Mouse (Mus musculus) mesoderm, embryonic 11.5 days (tissue): Measurements from ENCODE around the gene Stip1.
A peak's percentile ranks its signal among the peaks of the same experiment; 100 is the strongest.
"Not testable (repeated sequence)": the region's sequence is repeated elsewhere in the genome, so short reads cannot be mapped to it uniquely, and the experiment has no call there.

Experiments used
- DNase-seq: peaks from one replicate; pipeline ENCODE4 v3.0.0-alpha.2; 2012; ENCODE audit warnings: low read depth, low spot score

Stip1 gene

DNA sequence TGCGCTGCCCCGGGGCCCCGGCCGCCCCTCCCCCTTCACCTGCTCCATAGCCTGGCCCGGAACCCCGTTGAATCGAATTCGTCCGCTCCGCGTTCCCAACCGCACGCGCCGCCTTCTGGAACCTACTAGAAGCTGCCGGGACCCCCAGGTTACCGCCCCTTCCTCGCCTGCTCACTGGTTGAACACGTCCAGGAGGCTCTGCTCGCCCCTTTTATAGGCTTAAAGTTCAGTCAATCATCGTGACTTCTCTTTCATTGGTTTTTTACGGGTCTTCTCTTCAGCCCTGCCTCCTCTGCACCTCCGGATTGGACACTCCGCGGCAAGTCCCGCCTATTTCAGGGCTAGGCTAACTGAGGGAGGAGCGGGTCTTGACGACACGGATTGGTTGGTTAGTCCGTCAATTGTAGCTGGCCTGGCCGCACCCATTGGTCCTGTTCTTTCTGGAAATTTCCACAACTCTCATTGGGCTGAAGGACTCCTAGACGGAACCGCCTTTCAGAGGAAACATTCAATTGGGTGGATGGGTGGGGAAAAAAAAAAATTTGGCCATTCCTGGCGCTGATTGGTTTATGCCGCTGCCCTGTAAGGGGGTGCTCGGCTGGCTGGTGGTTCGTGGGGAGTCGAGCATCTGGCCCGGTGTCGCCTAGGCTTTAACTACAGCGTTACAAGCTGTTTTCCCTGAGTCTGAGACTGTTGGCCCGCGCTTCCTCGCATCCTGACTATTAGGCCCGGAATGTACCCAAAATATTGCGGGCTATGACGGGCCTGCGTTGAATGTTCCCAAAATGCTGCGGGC is at the start of gene Stip1:
Gene Stip1 (minus strand): TSS at position 127 of the 796 bp plus-strand sequence.
- DNase-seq: peak; percentile 100

DNA sequence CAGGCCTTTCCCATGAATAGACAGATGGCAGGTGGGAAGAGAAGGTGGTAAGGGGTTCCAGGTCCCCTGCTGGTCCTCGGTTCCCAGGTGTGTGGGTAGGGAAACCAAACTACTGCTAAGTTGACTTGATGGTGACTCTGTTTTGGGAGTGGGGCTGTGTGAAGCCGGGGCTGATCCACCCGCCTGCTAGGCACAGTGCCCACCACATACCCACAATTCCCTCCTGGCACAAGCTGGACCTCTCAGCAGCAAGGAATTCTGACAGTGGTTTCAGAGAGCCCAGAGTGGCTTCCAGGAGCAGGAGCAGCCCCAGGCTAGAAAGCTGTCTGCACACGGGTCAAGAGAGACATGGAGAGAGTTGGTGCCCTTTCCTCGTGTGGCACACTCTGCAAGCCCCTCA is 49.3 kb upstream of the Stip1 start:
- no peak for DNase-seq

DNA sequence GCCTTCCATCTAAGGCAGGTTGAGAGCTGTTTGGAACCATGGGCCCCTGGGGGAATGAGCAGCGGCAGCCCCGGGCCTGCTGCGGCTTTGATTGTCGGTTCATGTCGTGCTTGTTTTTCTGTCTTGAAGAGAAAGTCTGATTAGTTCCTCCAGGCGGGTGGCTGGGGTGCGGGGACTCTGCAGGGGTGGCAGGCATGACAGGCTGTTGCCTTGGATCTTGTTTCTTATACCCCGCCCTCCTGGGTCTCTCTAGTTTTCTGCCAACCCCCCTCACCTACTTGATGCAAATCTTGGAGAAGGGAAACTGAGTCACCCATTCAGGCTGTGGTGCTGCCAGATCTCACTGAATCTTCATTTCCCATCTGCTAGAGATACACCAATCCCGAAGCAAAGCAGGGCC is 48.8 kb upstream of the Stip1 start:
- no peak for DNase-seq

DNA sequence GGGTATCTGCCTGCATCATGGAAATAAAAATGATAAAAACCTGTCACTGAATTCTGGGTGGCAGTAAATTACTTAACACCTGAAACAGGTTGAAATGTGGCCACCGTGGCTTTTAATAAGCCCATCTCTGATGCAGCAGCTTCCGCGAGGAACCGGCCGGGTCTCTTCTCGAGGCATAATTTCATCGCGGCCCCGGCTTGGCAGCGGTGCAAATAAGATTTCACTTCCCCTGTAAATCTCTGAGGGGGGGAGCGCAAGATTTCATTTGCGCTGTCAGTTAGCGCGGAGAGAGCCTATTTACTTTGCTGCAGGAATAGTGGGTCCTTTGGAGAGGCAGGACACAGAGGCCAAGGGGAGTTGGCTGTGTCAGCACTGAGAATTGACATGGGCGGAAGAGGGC is 45.0 kb upstream of the Stip1 start:
- no peak for DNase-seq

DNA sequence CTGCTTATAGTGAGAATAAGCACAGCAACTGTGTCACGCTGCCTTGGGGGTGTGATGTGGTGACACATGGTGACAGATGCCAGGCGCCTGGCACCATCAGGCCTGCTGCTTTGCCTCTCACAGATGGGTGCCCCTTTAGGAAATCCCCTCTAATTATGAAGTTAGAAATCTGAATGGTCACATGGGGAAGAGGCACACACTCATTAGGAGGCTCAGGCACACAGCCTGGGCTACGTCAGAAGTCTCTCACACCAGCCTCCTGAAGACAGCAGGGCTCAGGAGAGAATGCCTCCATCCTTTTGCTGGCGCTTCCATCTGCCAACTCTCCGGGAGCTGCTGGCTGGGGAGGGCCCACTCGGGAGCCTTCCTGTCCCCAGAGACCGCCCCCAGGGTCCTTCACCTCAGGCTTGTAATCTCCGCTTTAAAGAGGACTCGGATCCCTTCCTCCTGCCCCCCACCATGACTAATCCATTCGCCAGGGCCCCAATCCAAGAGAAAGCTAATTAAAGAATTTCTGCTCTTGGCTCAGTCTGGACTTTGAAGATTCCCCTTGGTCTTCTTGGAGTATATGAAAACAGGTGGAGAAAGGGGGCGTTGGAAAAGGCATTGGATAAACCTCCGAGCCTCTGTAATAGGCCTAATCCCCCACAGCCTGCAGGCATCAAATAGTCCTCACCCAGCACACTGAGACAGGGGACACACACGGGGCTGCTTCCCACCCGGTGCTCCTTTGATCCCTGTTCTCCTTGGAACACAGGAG is 43.4 kb upstream of the Stip1 start:
- no peak for DNase-seq

DNA sequence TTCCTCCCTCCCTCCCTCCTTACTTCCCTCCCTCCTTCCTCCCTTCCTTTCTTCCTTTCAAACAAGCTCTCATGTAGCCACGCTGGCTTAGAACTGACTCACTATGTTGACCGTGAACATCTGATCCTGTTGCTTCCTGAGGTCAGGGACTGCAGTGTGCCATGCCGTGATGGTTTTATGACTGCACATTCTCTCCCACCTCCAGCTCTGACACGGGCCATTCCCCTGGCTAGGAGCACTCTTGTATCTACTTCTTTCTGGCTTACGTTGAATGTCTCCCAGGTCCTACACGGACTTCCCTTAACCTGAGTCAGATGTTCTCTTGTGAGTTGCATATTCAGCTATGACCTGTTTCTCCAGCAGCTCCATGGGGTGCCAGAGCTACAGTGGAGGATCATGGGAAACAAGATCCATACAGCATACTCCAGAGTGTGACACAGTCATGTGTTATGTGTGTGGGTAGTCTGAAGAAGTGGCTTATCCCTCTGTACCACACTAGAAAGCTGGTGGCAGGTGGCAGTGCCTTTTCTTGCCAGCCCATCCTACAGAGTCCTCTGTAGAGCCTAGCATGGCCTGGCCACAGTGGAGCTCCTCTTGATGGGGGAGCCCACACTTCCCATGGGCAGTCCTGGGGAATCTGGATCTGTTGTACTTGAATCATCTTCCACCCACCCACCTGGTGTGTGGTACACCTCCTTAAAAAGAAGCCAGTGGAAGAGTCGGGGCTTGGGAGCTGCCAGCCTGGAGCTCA is 41.9 kb upstream of the Stip1 start:
- DNase-seq: no peak

DNA sequence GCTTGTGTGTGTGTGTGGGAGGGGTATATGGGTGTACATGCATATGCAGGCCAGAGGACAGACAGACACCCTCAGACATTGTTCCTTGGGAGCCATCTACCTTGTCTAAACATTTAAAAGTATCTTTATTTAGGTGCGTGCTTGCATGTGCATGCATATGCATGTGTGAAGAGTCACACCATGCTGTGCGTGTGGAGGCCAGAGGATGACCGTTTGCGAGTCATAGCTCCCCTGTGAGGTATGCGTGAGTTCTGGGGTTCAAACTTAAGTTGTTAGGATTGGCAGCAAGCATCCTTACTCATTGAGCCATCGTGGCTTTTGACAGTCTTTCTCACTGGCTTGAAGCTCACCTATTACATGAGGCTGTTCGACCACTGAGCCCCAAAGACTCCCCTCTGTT is 38.5 kb upstream of the Stip1 start:
- DNase-seq: no peak

DNA sequence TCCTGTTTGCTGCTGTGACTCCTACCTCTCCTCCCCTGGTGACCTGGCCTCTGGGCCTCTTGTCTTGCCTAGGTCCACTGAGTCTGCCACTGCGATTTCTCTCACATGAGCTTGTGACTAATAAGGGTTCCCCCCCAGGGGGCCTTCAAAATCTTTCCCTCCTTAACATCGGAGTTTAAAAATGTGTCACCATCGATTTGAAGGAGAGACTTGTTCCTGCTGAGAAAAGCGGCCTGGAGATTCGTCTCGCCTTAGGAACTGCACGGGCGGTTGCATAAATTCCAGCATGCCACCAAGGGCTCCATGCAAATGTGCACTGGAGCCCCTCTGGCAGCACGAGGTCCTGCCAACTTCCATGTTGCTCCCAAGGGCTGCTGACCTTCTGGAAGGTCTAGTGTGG is 37.9 kb upstream of the Stip1 start:
- DNase-seq: no peak

DNA sequence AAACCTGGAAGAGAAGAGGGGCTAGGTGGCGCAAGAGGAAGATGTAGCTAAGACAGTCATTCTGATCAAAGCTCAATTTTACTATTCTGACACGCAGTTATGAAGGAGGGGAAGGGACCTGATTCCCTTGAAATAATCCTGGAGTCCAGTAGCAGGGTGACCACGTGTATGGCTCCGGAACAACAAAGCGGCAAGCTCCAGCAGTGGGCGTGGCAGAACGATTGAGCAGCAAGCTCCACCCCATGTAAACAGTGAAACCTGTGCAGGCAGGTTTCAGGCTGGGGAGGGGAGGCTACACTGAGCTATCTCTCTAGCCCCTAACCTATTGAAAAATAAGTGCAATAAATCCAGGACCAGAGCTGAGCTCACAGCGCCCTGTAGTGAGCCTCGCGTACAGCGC is 35.6 kb upstream of the Stip1 start:
- DNase-seq: not testable (repeated sequence)

DNA sequence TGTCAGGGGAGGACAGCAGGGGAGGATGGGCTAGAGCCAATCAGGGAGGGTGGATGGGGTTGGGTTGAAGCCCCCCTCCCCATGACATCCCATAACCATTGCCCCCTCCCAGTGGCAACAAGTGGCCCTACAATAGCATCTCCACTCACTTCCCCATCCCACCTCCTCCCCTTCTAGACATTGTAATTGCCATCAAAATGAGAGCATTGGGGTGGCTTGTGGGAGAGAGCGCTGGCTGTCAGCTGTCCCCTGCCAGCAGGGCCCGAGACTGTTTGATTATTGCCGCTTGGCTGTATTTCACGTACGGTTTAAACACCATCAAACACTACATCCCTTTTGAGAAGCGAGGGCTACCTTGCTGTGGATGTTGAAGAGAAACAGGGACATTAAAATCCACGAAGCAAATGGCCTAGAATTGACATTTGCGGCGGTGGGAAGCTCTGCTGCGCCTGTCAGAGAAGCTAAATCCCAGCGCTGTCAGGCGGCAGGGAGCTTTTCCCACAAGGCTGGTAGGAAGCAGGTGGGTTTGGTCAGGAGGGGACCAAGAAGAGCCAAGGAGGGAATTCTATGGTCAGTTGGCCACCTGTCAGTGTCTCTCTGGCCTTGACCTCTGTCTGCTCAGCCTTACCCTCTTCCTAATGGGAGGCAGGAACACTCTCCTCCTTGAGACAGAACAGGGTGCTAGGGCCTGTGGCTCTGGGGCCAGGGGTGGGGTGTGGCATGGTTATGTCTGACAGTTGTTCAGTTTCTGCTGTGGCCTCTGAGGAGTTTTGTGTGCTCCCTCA is 34.4 kb upstream of the Stip1 start:
- DNase-seq: no peak

DNA sequence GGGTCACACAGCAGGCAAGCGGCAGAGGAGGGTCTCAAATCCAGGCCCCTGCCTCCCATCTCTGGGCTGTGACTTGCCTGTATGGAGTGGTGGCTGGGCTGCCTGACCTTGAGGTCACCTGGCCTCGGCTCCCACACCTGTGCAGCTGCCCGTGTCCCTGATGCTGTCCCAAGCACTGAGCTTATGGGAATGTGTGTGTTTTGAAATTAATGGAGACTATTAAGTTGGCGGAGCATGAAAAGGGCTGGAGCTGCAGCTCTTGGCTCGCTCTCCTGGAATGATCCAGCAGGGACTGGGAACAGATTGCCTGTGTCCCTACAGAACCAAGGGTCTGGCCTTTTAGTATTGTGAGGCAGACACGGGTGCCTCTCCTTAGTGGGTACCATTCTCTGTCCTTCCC is 32.5 kb upstream of the Stip1 start:
- no peak for DNase-seq

DNA sequence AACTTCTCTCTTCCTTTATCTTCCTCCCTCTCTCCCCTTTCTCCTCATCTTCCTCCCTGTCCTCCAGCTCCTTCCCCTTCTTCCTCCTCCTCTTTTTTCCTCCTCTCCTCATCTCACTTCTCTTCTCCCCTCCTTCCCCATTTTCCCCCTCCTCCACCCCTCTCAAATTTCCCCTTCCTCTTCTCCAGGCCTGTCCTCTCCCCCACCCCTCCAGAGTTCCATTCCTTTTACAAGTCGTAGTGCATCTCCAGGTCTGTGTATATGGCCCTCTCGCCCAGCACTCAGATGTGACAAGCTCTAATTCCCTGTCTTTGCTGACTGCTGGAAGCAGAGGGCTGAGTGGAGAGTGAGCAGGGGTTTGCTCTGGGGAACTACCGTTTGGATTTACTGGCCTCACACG is 31.0 kb upstream of the Stip1 start:
- no peak for DNase-seq

DNA sequence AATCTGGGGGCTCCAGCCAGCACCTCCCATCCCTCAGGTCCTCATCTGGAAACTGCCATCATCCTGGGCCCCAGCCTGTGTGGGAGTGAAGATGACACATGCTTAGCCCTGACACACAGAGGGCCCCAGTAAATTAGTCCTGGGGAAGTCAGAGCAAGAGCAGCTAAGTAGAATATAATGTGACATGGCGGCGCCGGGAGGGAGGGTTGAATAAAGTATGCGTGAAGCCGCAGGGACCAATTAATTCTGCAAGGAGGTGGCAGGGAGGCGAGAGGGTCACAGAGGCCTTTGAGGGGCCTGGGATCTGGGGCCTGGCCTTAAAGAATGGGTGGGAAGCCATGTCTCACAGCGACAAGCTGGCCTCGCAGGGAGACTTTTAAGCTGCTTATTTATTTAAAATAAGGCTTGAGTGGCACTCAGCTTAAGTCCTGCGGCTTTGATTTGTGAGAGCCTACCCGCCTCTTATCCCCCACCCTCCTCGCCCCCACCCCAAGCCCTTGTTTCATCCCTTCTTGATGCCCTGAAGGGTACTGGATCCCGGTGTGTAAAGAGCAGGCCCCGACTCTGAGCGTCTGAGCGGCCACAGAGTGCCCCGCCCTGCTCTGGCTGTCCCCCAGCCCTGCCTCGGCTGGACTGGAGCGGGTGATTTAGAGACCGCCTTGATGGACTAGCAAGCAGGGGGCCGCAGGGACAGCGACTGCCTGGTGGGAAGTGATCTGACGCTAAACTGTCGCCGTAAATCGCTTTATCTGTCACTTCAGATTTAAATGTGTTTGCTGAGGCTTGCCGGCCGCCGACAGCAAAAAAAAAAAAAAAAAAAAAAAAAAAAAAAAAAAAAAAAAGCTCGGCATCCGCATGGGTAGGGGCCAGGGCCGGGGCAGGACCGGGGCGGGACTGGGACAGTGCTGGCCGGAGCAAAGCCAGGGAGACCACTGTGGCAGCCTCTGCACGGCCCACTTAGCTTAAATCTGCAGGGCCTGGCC is 30.3 kb upstream of the Stip1 start:
- peak; percentile 84 for DNase-seq

DNA sequence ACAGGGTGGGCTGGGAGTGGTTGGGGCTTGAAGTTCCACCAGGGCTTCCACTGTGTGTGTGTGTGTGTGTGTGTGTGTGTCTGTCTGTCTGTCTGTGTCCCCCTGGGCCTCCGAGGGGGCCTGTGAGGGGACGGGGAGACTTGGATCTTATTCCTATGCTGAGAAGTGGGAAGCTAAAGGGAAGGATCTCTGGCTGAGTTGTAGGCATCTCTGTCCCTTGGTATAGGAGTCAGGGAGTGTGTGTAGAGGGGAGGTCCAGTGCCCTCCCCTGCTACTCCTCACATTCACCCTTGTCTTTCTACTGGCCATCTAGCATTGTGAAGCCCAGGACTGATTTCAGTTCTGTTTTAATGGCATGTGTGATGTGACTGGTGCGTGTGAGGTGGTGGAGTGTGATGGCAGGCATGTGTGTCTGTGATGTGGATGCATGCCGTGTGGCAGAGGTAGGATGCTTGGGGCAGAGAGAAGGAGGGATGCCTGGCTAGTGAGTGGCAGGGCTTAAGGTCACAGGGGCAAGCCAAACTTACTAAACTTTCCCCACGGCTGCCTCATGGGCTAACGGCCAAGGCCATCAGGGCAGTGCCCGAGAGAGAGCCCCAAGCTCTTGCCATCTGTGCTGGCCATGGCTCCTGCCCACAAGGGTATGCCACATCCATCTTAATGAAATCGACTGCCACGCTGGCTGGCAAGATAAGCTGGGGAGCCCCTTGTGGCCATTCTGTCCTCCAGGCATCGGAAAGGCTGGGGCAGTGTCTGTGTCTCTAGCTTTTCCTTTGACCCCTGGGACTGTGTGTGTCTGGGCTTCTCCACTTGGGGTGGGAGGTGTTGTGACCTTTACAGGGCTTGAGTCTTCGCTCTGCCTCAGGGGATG is 29.1 kb upstream of the Stip1 start:
- DNase-seq: no peak

DNA sequence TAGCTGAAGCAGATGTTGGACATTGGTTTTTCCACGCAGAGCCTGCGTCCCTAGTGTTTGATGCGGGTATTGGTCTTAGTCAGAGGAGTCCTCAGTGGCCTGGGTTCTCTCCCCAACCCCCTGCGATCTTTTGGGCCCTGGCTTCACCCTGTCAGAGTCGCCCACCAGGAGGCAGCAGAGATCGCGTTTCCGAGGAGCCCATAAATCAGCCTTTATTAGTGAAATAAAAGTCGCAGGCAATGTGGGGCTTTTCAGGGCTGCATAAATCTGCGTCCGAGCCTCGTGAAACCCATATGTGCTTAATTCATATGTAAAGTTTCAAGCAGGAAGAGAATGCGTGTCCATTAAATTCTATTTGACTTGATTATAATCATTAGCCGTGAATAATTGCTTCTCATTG is 28.4 kb upstream of the Stip1 start:
- DNase-seq: peak; percentile 89

DNA sequence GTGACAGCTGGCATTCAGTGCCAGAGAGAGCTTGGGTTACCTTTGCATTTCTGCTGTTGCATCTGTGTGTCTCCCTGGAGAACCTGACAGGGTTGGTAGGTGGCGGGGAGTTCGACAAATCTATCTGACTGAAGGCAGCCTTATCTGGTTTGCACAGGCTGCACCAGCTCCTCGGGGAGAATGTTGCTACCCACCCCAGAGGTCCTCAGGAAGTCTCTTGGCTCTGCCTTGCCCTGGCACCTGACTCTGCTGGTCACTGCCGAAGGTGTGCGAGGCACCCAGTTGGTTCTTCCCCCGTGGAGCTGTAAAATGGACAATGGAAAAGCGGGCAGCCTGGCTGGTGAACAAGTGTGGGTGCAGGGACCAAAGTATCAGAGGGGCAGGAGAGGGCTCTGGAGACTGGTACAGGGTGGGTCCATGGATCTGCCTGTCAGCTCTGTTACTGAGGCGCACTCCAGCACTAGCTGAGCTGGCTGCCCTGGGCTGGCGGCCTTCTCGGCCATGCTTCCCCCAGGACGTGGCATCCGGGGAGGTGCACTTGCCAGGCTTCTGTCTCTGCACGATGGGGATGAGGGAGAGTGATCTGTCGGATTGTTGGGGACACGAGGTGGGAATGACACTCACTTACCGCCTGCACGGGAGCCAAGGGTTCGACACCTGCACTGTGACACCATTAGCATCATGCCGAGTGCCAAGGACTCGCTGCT is 27.7 kb upstream of the Stip1 start:
- no peak for DNase-seq

DNA sequence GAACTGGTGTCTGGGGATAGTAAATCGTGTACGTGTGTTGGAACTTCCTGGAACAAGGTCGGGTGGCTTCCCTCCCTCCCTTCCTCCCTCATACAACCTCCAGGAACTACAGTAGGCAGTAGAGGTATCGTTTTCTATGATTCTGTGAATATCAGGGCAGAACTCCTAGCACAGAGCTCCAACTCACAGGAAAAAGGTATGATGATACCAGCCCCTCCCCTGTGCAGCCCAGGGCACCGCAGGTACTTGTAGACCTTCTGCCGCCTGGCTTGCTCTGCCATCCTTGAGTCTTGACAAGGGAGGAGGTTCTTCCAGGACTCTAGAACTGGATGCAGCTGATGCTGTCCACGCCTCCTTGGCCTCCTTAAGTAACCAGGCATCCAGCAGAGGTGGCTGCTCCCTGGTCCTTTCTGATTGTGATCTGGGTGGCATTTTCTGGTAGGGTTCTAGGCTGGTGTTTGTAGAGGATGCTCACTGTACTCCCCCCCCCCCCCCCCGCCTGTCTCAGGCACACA is 27.1 kb upstream of the Stip1 start:
- no peak for DNase-seq

DNA sequence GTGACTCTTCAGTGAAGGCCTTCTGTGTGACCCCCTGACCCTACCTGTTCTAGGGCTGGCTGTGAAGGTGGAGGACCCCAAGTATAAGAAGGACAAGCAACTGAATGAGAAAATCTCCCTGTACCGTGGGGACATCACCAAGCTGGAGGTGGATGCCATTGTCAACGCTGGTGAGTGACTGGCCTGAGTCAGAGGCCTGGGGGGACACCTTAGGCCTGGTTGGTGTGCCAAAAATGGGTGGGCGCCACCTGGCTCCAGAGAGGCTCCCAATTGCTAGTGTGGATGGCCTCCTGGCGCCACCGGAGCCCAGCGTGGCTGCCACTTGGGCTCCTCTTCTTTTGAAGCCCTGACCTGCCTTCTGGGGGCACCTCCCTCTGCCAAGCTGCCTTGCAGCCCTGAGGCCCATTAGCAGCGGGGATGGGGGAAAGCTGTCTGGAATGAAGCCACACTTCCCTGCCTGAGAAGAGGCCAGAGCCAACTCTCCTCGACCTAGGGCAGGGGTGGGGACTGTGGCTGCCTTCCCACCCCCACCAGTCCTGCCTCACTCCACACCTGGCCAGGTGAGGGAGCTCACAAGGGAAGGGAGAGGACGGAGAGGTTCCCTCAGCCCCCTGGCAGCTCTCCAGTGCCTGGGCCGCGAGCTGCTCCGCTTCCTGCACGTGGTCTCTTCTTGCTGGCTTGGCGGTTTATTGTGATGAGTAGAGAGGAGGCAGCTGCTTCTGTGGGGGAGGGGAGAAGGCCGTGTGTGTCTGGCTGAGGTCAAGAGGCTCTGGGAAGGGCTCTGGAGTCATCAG is 26.5 kb upstream of the Stip1 start:
- DNase-seq: no peak
